Mouse (Mus musculus): ENCODE data around the gene Cabin1.
"Not testable (repeated sequence)": the region's sequence is repeated elsewhere in the genome, so short reads cannot be mapped to it uniquely, and the experiment has no call there.

Gene Cabin1

GRCm38 (mm10) chr10:75767756-75768155 lies 3.6 kb upstream of the Cabin1 start:
- not testable (repeated sequence) for DNase-seq (ENCODE audit: low spot score in 2 of 2)

- DNase-seq (ENCODE audit: low spot score in 2 of 2): no peak
Observed at GRCm38 (mm10) chr10:75766856-75767255, 2.7 kb upstream of the Cabin1 start.

GRCm38 (mm10) chr10:75764519-75765473 lies 655 bp upstream of the Cabin1 start:
- DNase-seq (ENCODE audit: low spot score in 2 of 2): peak in 1 of 2 experiments; percentile 43

GRCm38 (mm10) chr10:75762413-75762812 lies 1.7 kb downstream of the Cabin1 start:
- no peak for DNase-seq (ENCODE audit: low spot score in 2 of 2)

GRCm38 (mm10) chr10:75760311-75760710 lies 3.8 kb downstream of the Cabin1 start:
- no peak for DNase-seq (ENCODE audit: low spot score in 2 of 2)

GRCm38 (mm10) chr10:75756719-75757118 lies 7.4 kb downstream of the Cabin1 start:
- DNase-seq (ENCODE audit: low spot score in 2 of 2): no peak

- peak; percentile 59 to 79 for DNase-seq (ENCODE audit: low spot score in 2 of 2)
Observed at GRCm38 (mm10) chr10:75744017-75744416, 20.1 kb downstream of the Cabin1 start.

GRCm38 (mm10) chr10:75743369-75743768 lies 20.8 kb downstream of the Cabin1 start:
- DNase-seq (ENCODE audit: low spot score in 2 of 2): peak; percentile 43 to 66

GRCm38 (mm10) chr10:75740866-75741265 lies 23.3 kb downstream of the Cabin1 start:
- DNase-seq (ENCODE audit: low spot score in 2 of 2): no peak

- DNase-seq (ENCODE audit: low spot score in 2 of 2): no peak
Observed at GRCm38 (mm10) chr10:75725449-75725848, 38.7 kb downstream of the Cabin1 start.

GRCm38 (mm10) chr10:75720215-75720614 lies 43.9 kb downstream of the Cabin1 start:
- DNase-seq (ENCODE audit: low spot score in 2 of 2): no peak

GRCm38 (mm10) chr10:75714795-75715194 lies 49.3 kb downstream of the Cabin1 start:
- DNase-seq (ENCODE audit: low spot score in 2 of 2): no peak

GRCm38 (mm10) chr10:75713026-75713425 lies 51.1 kb downstream of the Cabin1 start:
- no peak for DNase-seq (ENCODE audit: low spot score in 2 of 2)

GRCm38 (mm10) chr10:75710210-75710609 lies 53.9 kb downstream of the Cabin1 start:
- DNase-seq (ENCODE audit: low spot score in 2 of 2): no peak

GRCm38 (mm10) chr10:75709261-75709660 lies 54.9 kb downstream of the Cabin1 start:
- DNase-seq (ENCODE audit: low spot score in 2 of 2): no peak

- no peak for DNase-seq (ENCODE audit: low spot score in 2 of 2)
Observed at GRCm38 (mm10) chr10:75708633-75708992, 55.5 kb downstream of the Cabin1 start.

- no peak for DNase-seq (ENCODE audit: low spot score in 2 of 2)
Observed at GRCm38 (mm10) chr10:75707901-75708632, 56.1 kb downstream of the Cabin1 start.

GRCm38 (mm10) chr10:75706632-75707216 lies 57.4 kb downstream of the Cabin1 start:
- no peak for DNase-seq (ENCODE audit: low spot score in 2 of 2)

- no peak for DNase-seq (ENCODE audit: low spot score in 2 of 2)
Observed at GRCm38 (mm10) chr10:75705681-75706400, 58.3 kb downstream of the Cabin1 start.

GRCm38 (mm10) chr10:75704212-75705185 lies 59.6 kb downstream of the Cabin1 start:
- peak; percentile 85 for DNase-seq (ENCODE audit: low spot score in 2 of 2)
